In genomic region chr4:80872847-80873644, GRCm38 (mm10) we compare ENCODE assay signal across 9 mouse cellular contexts. TPM values are rescaled to one million over a fixed set of nuclear protein-coding genes. Genes with fewer than 3 reads are reported as not detected.
DNase-seq lines count a peak whose midpoint lies in the region; ATAC-seq and TF ChIP-seq lines count a peak whose summit lies in the region.
"Had no signal": no experiment of that assay in that cellular context is flagged by ENCODE, and none has a peak within 500 bp of the region (broad histone marks: within the 10 kb centered on the region; RNA-seq: fewer than 3 reads in every experiment).

No protein-coding gene starts in this region.

- H3K27ac ChIP-seq in hindbrain, embryonic 10.5 days = no peak overlapping the region
- no peak overlapping the region for H3K27ac ChIP-seq in hindbrain, embryonic 16.5 days (ENCODE audit: low read depth, low read length)
- H3K27ac ChIP-seq in intestine, postnatal 0 days (ENCODE audit: low read depth, low read length) = no peak overlapping the region
- no peak overlapping the region for H3K27ac ChIP-seq in midbrain, embryonic 14.5 days (replicated peaks; ENCODE audit: low read depth, low read length)

- H3K9me3 ChIP-seq in hindbrain, embryonic 10.5 days = no peaks in the 10 kb centered on the region
- H3K9me3 ChIP-seq in hindbrain, embryonic 16.5 days (ENCODE audit: control insufficient read depth, low read length) = no peaks in the 10 kb centered on the region
- H3K9me3 ChIP-seq in intestine, postnatal 0 days (ENCODE audit: control insufficient read depth) = no peaks in the 10 kb centered on the region
- no peaks in the 10 kb centered on the region for H3K9me3 ChIP-seq in midbrain, embryonic 14.5 days (ENCODE audit: control insufficient read depth, low read length)

- no peaks in the 10 kb centered on the region for H3K27me3 ChIP-seq in hindbrain, embryonic 10.5 days (ENCODE audit: insufficient read depth, poor library complexity, severe bottlenecking)
- no peaks in the 10 kb centered on the region for H3K27me3 ChIP-seq in hindbrain, embryonic 16.5 days (replicated peaks; ENCODE audit: control insufficient read depth, insufficient read depth, low read length)
- no peaks in the 10 kb centered on the region for H3K27me3 ChIP-seq in intestine, postnatal 0 days (replicated peaks; ENCODE audit: control insufficient read depth, insufficient read depth, low read length)
- no peaks in the 10 kb centered on the region for H3K27me3 ChIP-seq in midbrain, embryonic 14.5 days (ENCODE audit: control insufficient read depth, insufficient read depth, low read length)

- H3K4me1 ChIP-seq in hindbrain, embryonic 10.5 days (replicated peaks) = peaks cover 6% of the 10 kb centered on the region; the same call in 1 of the 2 replicates
- no peaks in the 10 kb centered on the region for H3K4me1 ChIP-seq in hindbrain, embryonic 16.5 days (ENCODE audit: control insufficient read depth, insufficient read depth, low read depth, low read length)
- peaks cover 3% of the 10 kb centered on the region; the same call in 1 of the 2 replicates for H3K4me1 ChIP-seq in intestine, postnatal 0 days (replicated peaks; ENCODE audit: control insufficient read depth, insufficient read depth, low read length)
- H3K4me1 ChIP-seq in midbrain, embryonic 14.5 days (ENCODE audit: control insufficient read depth, insufficient read depth, low read length) = no peaks in the 10 kb centered on the region

- 40% methylated on average over 6 of the region's 6 CpGs for WGBS in hindbrain, embryonic 10.5 days
- WGBS in hindbrain, embryonic 16.5 days = 41% methylated on average over 6 of the region's 6 CpGs
- WGBS in intestine, postnatal 0 days = 35% methylated on average over 6 of the region's 6 CpGs
- WGBS in midbrain, embryonic 14.5 days = 42% methylated on average over 6 of the region's 6 CpGs

- H3K4me2 ChIP-seq in hindbrain, embryonic 16.5 days (ENCODE audit: low read length) = no peak overlapping the region
- no peak overlapping the region for H3K4me2 ChIP-seq in intestine, postnatal 0 days (replicated peaks; ENCODE audit: low read depth)
- no peak overlapping the region for H3K4me2 ChIP-seq in midbrain, embryonic 14.5 days (ENCODE audit: low read length)

- DNase-seq in hindbrain, embryonic 10.5 days (ENCODE audit: low spot score) = peak; percentile 6
- peak; percentile 79 for DNase-seq in R1 (ENCODE audit: low read depth, low spot score)
- DNase-seq in midbrain, embryonic 14.5 days = peak; percentile 76
- DNase-seq in right cerebral cortex, postnatal 10 days (ENCODE audit: low spot score in 2 of 2) = no peak
- DNase-seq in natural killer cell, adult 2 months (ENCODE audit: low spot score in 2 of 2) = no peak
- DNase-seq in gastrocnemius, postnatal 25 days = no peak

- no peak overlapping the region for H3K4me3 ChIP-seq in hindbrain, embryonic 10.5 days
- no peak overlapping the region for H3K4me3 ChIP-seq in hindbrain, embryonic 16.5 days (ENCODE audit: low read length)
- no peak overlapping the region for H3K4me3 ChIP-seq in intestine, postnatal 0 days (ENCODE audit: low read depth, low read length)
- H3K4me3 ChIP-seq in midbrain, embryonic 14.5 days (replicated peaks; ENCODE audit: low read depth, low read length) = no peak overlapping the region

- peak; percentile 74 for TF ChIP-seq CTCF in intestine, postnatal 0 days (IDR thresholded peaks at IDR 0.05; ENCODE audit: low read depth)

- no peak overlapping the region for H3K9ac ChIP-seq in hindbrain, embryonic 16.5 days (ENCODE audit: low read depth, low read length)
- no peak overlapping the region for H3K9ac ChIP-seq in intestine, postnatal 0 days (ENCODE audit: low read depth, low read length)
- no peak overlapping the region for H3K9ac ChIP-seq in midbrain, embryonic 14.5 days (replicated peaks; ENCODE audit: low read length)

- ATAC-seq in hindbrain, embryonic 16.5 days = no peak
- ATAC-seq in intestine, postnatal 0 days = peak; percentile 26; the same call in 1 of the 2 replicates
- ATAC-seq in midbrain, embryonic 14.5 days (ENCODE audit: low FRiP score, low TSS enrichment) = no peak

- no peaks in the 10 kb centered on the region for H3K36me3 ChIP-seq in hindbrain, embryonic 10.5 days
- no peaks in the 10 kb centered on the region for H3K36me3 ChIP-seq in hindbrain, embryonic 16.5 days (ENCODE audit: control insufficient read depth, insufficient read depth, low read length)
- H3K36me3 ChIP-seq in intestine, postnatal 0 days (ENCODE audit: control insufficient read depth, insufficient read depth) = no peaks in the 10 kb centered on the region
- H3K36me3 ChIP-seq in midbrain, embryonic 14.5 days (ENCODE audit: control insufficient read depth, insufficient read depth, low read length) = no peaks in the 10 kb centered on the region

RNA-seq across cellular contexts. Expression of gene Lurap1l, which starts 37.4 kb away (rescaled TPM):
- polyA plus RNA-seq in hindbrain, embryonic 10.5 days (2016; fragmentation: Nextera tagmentation; extraction: Ambion mirVana) = 2.8 and 2.9 TPM in 2 replicates
- 9.9 and 10.5 TPM in 2 replicates for polyA plus RNA-seq in hindbrain, embryonic 16.5 days (2015; fragmentation: Nextera tagmentation; extraction: Ambion mirVana)
- polyA plus RNA-seq in intestine, postnatal 0 days (2015; fragmentation: Nextera tagmentation; extraction: Ambion mirVana) = 21.9 and 23.1 TPM in 2 replicates
- polyA plus RNA-seq in midbrain, embryonic 14.5 days (2014; fragmentation: Nextera tagmentation; extraction: Ambion mirVana) = 8.8 and 11.5 TPM in 2 replicates
- total RNA-seq in gastrocnemius, postnatal 25 days (2021) = 1 to 10 TPM; 1.7 to 2.0 TPM

RNA-seq across cellular contexts. Expression of gene Tyrp1, which starts 39.1 kb away (rescaled TPM):
- polyA plus RNA-seq in hindbrain, embryonic 10.5 days (2016; fragmentation: Nextera tagmentation; extraction: Ambion mirVana) = 0.52 TPM in 1 of 2 replicates, not detected in the other
- 0.26 and 0.45 TPM in 2 replicates for polyA plus RNA-seq in hindbrain, embryonic 16.5 days (2015; fragmentation: Nextera tagmentation; extraction: Ambion mirVana)
- not detected in 2 replicates for polyA plus RNA-seq in intestine, postnatal 0 days (2015; fragmentation: Nextera tagmentation; extraction: Ambion mirVana)
- polyA plus RNA-seq in midbrain, embryonic 14.5 days (2014; fragmentation: Nextera tagmentation; extraction: Ambion mirVana) = 0.16 and 0.45 TPM in 2 replicates
- not detected for total RNA-seq in gastrocnemius, postnatal 25 days (2021)
- polyA plus RNA-seq: neural tube, embryonic 14.5 days had no signal

Comparison
In these comparisons a context has a peak if more than half of its experiments do, and no peak if none do; other contexts are left out.
1. DNase-seq: peak in hindbrain, embryonic 10.5 days (single experiment), R1 (single experiment) and midbrain, embryonic 14.5 days (single experiment); none in right cerebral cortex, postnatal 10 days (0 of 2), natural killer cell, adult 2 months (0 of 2) and gastrocnemius, postnatal 25 days (single experiment).